ENCODE assay signal across 18 mouse cellular contexts in the genomic region with DNA sequence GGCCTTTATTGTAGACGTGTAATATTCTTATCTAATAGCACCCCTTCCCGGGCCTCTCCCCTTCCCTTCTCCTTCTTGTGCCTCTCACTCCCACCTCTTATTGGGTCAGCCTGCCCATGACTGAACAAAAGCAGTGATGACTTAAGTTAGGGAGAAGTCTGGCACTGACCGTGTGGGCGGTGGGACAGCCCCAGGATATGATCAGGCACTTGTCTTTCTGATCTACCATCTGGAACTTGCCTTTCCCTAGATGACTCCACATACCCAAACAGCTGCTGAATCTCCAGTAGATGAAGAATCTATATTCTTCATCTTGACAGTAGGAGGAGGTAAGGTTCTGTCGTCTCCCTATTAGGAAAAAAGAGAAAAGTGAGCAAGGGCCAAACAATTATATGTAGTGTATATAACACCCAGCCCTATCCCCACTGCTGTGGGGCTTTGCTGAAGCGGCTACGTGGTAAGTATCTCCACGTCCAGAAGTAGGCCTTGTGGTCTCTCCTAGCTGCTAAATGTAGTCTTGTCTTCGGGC.
"Had no signal": no experiment of that assay in that cellular context is flagged by ENCODE, and none has a peak within 500 bp of the region (broad histone marks: within the 10 kb centered on the region; RNA-seq: fewer than 3 reads in every experiment).

No protein-coding gene starts in this region.

- H3K9me3 ChIP-seq: liver, embryonic 15.5 days; midbrain, embryonic 12.5 days; neural tube, embryonic 13.5 days; neural tube, embryonic 15.5 days; stomach, embryonic 15.5 days had no signal

- H3K27ac ChIP-seq: liver, embryonic 15.5 days; midbrain, embryonic 12.5 days; neural tube, embryonic 13.5 days; neural tube, embryonic 15.5 days; stomach, embryonic 15.5 days; stomach, postnatal 0 days had no signal

- DNase-seq: liver, postnatal 0 days; lung, embryonic 14.5 days; lung, postnatal 10 days; lung, postnatal 4 days; midbrain, embryonic 14.5 days; retina, postnatal 1 day; right cerebral cortex, adult 18-20 months; right cerebral cortex, postnatal 25 days; thymus, adult 2 months; thymus, postnatal 25 days; thymus, postnatal 4 days had no signal

- H3K4me2 ChIP-seq: liver, embryonic 15.5 days; lung, embryonic 14.5 days; midbrain, embryonic 12.5 days; neural tube, embryonic 13.5 days; neural tube, embryonic 15.5 days; stomach, embryonic 15.5 days had no signal

- H3K36me3 ChIP-seq: liver, embryonic 15.5 days; midbrain, embryonic 12.5 days; neural tube, embryonic 13.5 days; neural tube, embryonic 15.5 days; stomach, embryonic 15.5 days had no signal

- H3K27me3 ChIP-seq: midbrain, embryonic 12.5 days; neural tube, embryonic 13.5 days; neural tube, embryonic 15.5 days; stomach, embryonic 15.5 days had no signal

- H3K4me1 ChIP-seq: neural tube, embryonic 15.5 days had no signal

- H3K9ac ChIP-seq: liver, embryonic 15.5 days; liver, postnatal 0 days; lung, embryonic 14.5 days; midbrain, embryonic 12.5 days; neural tube, embryonic 13.5 days; neural tube, embryonic 15.5 days; stomach, embryonic 15.5 days had no signal

- H3K4me3 ChIP-seq: liver, embryonic 15.5 days; midbrain, embryonic 12.5 days; myocyte; neural tube, embryonic 13.5 days; neural tube, embryonic 15.5 days; stomach, embryonic 15.5 days had no signal
